Mouse (Mus musculus) embryonic facial prominence, embryonic 11.5 days (tissue): Measurements from ENCODE around the gene Wbp2. TPM values are rescaled to one million over a fixed set of nuclear protein-coding genes. Genes with fewer than 3 reads are reported as not detected.

Experiments used
- ATAC-seq: fragments of 200-750 bp; cut with Nextera tagmentation; replicated peaks from 2 replicates; pipeline ENCODE4 v1.8.0; 2017; ENCODE audit warnings: low read depth; ENCODE audit not compliant: insufficient number of reproducible peaks, low FRiP score, low TSS enrichment
- DNase-seq: peaks from one replicate; pipeline ENCODE4 v3.0.0-alpha.2; 2015; ENCODE audit warnings: low spot score
- H3K27ac ChIP-seq: fragments of 300-500 bp; sonication (generic); replicated peaks from 2 replicates; pipeline ENCODE4 v1.5.1; 2014; ENCODE audit warnings: mild to moderate bottlenecking, low read depth, low read length, control low read depth
- H3K27me3 ChIP-seq: fragments of 300-500 bp; sonication (generic); 2 replicates; pipeline ENCODE4 v1.6.1; 2014; ENCODE audit warnings: mild to moderate bottlenecking, low read length, moderate library complexity, mixed read lengths; ENCODE audit not compliant: control insufficient read depth, insufficient read depth
- H3K36me3 ChIP-seq: fragments of 300-500 bp; sonication (generic); replicated peaks from 2 replicates; pipeline ENCODE4 v1.6.1; 2014; ENCODE audit warnings: low read depth, mild to moderate bottlenecking, low read length, moderate library complexity, mixed read lengths; ENCODE audit not compliant: control insufficient read depth, insufficient read depth
- H3K4me1 ChIP-seq: fragments of 300-500 bp; sonication (generic); 2 replicates; pipeline ENCODE4 v1.6.1; 2014; ENCODE audit warnings: low read length, mixed read lengths; ENCODE audit not compliant: control insufficient read depth, insufficient read depth
- H3K4me2 ChIP-seq: fragments of 300-500 bp; sonication (generic); 2 replicates; pipeline ENCODE4 v1.6.1; 2014; ENCODE audit warnings: low read depth, mild to moderate bottlenecking, control low read depth, low read length, moderate library complexity
- H3K4me3 ChIP-seq: fragments of 300-500 bp; sonication (generic); 2 replicates; pipeline ENCODE4 v1.5.1; 2014; ENCODE audit warnings: low read depth, low read length, control low read depth
- H3K9ac ChIP-seq: fragments of 300-500 bp; sonication (generic); replicated peaks from 2 replicates; pipeline ENCODE4 v1.6.1; 2014; ENCODE audit warnings: mild to moderate bottlenecking, control low read depth, low read length
- H3K9me3 ChIP-seq: fragments of 300-500 bp; sonication (generic); replicated peaks from 2 replicates; pipeline ENCODE4 v1.6.1; 2016; ENCODE audit warnings: mild to moderate bottlenecking, low read length, inconsistent platforms, mixed read lengths; ENCODE audit not compliant: control insufficient read depth
- WGBS: fragments of 180-500 bp; shearing (Covaris S2); extraction: QIAGEN DNeasy Blood & Tissue Kit; methylation state at CpG from one replicate; pipeline ENCODE4 v1.1.7; 2014; 5-methylcytosine and 5-hydroxymethylcytosine counted together
- polyA plus RNA-seq: library from polyadenylated mRNA; unstranded; fragments of >200 nt; fragmentation: Nextera tagmentation; extraction: Ambion mirVana; gene quantifications from 2 replicates; pipeline ENCODE4 v1.2.1, GENCODE M21; 2014

The Wbp2 gene
- polyA plus RNA-seq, 1 experiment from 2014 or later = 47.0 TPM

DNA sequence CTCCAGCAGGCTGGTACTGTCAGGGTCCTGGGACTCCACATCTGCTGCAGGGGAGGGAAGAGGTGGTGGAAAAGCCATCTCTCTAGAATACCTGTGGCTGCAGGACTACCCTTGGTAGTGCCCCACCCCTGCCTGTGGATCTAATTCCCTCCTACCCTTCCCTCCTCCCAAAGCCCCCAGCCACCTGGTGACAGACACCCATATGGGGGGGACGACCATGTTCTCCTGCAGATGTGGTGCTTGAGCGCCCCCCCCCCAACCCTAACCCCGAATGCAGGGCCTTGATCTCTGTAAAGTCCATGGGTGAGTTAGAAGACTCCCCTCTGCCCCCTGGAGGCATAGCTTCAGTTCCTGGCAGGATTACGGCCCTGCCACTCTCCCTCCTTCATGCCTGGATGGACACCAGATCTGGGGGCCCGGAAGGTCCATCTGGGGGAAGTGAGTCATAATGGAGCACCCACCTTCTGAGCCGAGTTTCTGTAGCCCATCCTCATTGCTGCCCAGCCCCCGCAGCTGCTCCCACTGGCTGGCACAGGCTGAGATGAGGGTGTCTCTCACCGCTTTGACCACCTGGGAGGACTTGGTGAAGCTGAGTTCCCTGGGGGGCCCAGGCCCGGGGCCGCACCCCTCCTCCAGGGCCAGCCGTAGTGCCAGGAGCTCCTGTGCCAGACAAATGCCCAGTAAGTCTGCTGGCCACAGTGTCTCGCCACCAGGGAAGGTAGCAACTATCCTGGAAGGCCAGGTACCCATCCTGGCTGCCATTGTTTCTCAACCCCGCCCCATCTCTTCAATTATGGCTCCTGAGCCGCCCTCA lies 20.4 kb upstream of the Wbp2 start:
- no peak overlapping the region for H3K4me3 ChIP-seq
- no peaks in the 10 kb centered on the region for H3K36me3 ChIP-seq
- H3K27ac ChIP-seq = no peak overlapping the region
- DNase-seq = no peak
- peaks cover 53% of the 10 kb centered on the region for H3K27me3 ChIP-seq
- no peak overlapping the region for H3K4me2 ChIP-seq
- peaks cover 18% of the 10 kb centered on the region for H3K4me1 ChIP-seq
- no peak overlapping the region for H3K9ac ChIP-seq
- no peak for ATAC-seq
- H3K9me3 ChIP-seq = no peaks in the 10 kb centered on the region
- WGBS = 14% methylated on average over 14 of the region's 14 CpGs

DNA sequence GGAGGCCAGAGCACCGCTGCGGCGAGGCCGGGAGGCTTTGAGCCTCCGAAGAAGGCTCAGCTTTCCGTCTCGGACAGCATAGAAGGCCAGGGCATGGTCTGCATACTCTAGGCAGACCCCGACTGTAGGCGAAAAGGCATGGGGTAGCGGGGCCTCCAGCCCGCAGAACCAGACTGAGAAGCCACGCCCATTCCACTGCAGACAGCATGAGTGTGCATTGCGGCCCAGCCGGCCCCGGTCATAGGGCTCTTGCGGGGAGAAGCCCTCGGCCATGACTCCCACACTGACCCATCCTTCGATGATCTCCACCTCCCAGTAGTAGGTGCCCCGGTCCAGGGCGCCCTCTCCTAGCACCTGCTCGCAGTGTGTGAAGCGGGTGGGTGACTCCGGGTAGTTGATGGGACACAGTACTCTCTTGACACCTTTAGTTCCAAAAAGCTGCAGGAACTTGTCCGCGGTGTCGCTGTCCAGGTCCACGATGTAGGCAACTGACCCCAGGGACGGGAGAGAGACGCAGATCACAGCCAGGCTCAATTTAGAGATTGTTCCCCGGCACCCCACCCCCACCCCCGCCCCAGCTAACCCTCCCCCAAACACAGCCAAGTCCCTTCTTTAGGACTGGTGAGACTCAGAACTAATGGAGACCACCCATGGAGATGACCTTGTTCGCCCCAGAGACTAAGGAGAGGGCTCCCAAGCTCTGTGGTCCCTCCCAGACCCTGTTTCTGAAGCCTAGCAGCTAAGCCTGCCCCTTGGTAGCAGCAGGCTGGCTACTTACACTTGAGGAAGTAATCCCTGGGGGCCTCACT lies 19.6 kb upstream of the Wbp2 start:
- H3K4me1 ChIP-seq = peaks cover 18% of the 10 kb centered on the region
- 0 out of 2 replicates have a peak overlapping the region, but pooled peaks have one; percentile 13 for H3K4me3 ChIP-seq
- DNase-seq = peak; percentile 48
- no peak for ATAC-seq
- no peaks in the 10 kb centered on the region for H3K9me3 ChIP-seq
- H3K27me3 ChIP-seq = peaks cover 48% of the 10 kb centered on the region
- no peaks in the 10 kb centered on the region for H3K36me3 ChIP-seq
- H3K27ac ChIP-seq = no peak overlapping the region
- peak overlapping the region; percentile 19 for H3K4me2 ChIP-seq
- 0 out of 2 replicates have a peak overlapping the region, but pooled peaks have one; percentile 37 for H3K9ac ChIP-seq
- 18% methylated on average over 32 of the region's 32 CpGs for WGBS

DNA sequence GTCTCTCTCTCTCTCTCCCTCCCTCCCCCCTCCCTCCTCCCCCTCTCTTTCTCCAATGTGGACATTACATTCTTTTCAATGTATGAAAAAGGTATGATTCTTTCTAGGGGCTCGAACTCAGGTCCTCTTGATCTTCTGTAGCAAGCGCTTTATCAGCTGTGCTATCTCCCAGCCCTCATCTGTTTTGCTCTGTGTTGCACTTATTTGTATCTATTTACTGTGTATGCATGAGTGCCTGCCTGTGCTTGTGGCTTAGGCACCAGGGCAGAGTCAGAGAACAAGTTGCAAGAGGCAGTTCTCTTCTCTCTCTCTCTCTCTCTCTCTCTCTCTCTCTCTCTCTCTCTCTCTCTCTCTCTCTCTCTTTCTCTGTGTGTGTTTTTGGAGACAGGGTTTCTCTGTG lies 18.3 kb upstream of the Wbp2 start:
- Histone ChIP-seq H3K9me3 (no peaks in the 10 kb centered on the region), H3K27ac (no peak overlapping the region), H3K36me3 (no peaks in the 10 kb centered on the region), H3K4me1 (peaks cover 16% of the 10 kb centered on the region), H3K9ac (no peak overlapping the region), H3K4me2 (no peak overlapping the region), H3K27me3 (peaks cover 36% of the 10 kb centered on the region), H3K4me3 (no peak overlapping the region)
- 90% methylated on average over 2 of the region's 2 CpGs for WGBS
- ATAC-seq (no peak), DNase-seq (no peak)

DNA sequence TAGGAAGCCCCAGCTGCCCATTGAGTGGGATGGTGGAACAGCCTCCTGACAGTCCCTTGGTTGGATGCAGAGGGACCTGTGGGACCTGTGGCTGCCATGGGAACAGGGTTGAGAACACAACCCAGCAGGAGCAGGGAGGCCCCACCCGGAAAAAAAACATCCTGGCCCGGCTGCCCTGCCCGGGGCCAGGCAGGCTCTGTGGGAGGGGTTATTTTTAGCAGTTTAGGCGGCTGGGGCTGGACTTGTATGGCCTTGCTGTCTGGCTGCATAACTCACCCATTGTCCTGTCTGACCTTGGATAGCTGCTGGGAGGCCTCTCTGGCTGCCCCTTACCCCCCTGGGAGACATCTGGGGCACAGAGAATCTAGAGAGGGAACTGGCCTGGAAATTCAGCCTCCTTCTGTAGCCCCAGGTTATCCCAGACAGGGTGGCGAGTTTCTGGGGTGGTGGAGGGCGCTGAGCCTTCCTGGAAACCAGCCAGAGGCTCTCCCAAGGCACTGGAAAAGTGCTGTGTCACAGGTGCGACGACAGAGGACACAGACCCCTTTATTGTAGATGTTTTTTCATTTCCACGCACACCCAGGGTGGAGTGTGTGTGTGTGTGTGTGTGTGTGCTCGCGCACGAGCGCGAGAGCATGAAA lies 17.3 kb upstream of the Wbp2 start:
- 0 out of 2 replicates have a peak, but pooled peaks have one; percentile 39 for ATAC-seq
- DNase-seq = peak; percentile 50
- H3K4me2 ChIP-seq = peak overlapping the region; percentile 1; the same call in 1 of the 2 replicates
- peaks cover 26% of the 10 kb centered on the region for H3K27me3 ChIP-seq
- H3K9me3 ChIP-seq = no peaks in the 10 kb centered on the region
- H3K9ac ChIP-seq = peak overlapping the region; percentile 14; the same call in 1 of the 2 replicates
- no peak overlapping the region for H3K4me3 ChIP-seq
- H3K36me3 ChIP-seq = no peaks in the 10 kb centered on the region
- H3K4me1 ChIP-seq = peaks cover 10% of the 10 kb centered on the region
- 32% methylated on average over 14 of the region's 14 CpGs for WGBS
- peak overlapping the region; percentile 25; the same call in 1 of the 2 replicates for H3K27ac ChIP-seq

DNA sequence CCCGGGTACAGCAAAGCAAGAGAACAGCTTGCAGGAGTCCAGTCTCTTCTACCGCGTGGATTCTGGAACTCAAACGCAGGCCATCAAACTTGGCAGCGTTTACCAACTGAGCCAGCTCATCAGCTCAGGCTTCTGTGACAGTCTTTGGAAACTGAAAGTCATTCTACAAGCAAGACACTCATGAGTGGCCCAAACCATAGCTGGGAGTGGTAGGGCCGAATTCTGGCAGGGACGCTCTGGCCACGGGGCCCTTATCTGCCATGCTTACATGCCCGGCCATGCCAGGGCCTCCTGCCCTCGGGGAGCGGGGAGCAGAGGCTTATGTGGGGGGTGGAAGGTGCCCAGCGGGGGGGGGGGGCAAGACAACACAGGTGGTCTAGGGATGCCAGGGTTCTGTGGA lies 16.8 kb upstream of the Wbp2 start:
- Histone ChIP-seq H3K9ac (no peak overlapping the region), H3K27ac (no peak overlapping the region), H3K27me3 (peaks cover 21% of the 10 kb centered on the region), H3K4me1 (peaks cover 7% of the 10 kb centered on the region), H3K9me3 (no peaks in the 10 kb centered on the region), H3K36me3 (no peaks in the 10 kb centered on the region), H3K4me3 (no peak overlapping the region), H3K4me2 (no peak overlapping the region)
- 74% methylated on average over 12 of the region's 12 CpGs for WGBS
- no peak for ATAC-seq
- DNase-seq = no peak

DNA sequence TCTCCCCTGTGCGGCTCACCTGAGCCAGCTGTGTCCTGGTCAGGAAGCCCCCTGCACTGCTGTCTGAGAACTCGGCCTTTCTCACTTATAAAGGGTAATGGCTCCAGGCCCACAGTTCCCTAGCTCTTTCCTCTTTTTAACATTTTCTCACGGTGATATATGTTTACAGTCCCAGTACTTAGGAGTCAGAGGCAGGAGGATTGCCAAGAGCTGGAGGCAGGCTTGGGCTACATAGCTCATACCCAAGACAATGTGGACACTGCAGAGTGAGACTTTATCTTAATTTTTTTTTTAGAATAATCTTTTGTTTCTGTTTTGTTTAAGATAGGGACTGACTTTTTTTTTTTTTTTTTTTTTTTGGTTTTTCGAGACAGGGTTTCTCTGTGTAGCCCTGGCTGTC lies 15.7 kb upstream of the Wbp2 start:
- Histone ChIP-seq H3K9ac (peak overlapping the region; percentile 38; the same call in 1 of the 2 replicates), H3K36me3 (no peaks in the 10 kb centered on the region), H3K9me3 (no peaks in the 10 kb centered on the region), H3K4me2 (no peak overlapping the region), H3K4me3 (no peak overlapping the region), H3K27ac (peak overlapping the region; percentile 31; the same call in 1 of the 2 replicates), H3K4me1 (peaks cover 7% of the 10 kb centered on the region), H3K27me3 (peaks cover 11% of the 10 kb centered on the region)
- no peak for DNase-seq
- 55% methylated on average over 3 of the region's 4 CpGs for WGBS
- ATAC-seq = no peak

DNA sequence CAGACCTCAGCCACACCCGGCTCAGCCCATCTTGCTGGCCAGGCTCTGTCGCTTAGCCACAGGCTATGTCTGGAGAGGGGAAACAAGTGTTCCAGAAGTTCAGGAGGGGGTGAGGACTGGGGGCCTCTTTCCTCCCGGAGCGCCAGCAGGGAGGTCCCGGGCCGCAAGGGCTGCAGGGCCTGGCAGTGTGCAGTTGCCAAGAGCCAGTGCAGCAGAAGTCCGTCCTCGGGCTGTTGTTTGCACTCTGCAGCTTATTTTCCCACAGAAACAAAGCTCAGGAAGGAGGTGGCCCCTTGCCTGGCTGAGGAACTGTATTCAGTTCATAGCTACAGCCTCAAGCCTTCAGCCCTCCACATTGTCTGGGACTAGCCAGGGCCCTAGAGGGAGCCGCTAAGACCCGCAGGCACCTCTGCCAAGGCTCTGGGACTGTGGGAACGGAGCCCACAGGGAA lies 15.2 kb upstream of the Wbp2 start:
- no peaks in the 10 kb centered on the region for H3K36me3 ChIP-seq
- H3K9me3 ChIP-seq = no peaks in the 10 kb centered on the region
- ATAC-seq = no peak
- H3K4me1 ChIP-seq = peaks cover 7% of the 10 kb centered on the region
- H3K27me3 ChIP-seq = peaks cover 6% of the 10 kb centered on the region
- WGBS = 25% methylated on average over 11 of the region's 11 CpGs
- no peak overlapping the region for H3K4me2 ChIP-seq
- H3K9ac ChIP-seq = peak overlapping the region; percentile 38; the same call in 1 of the 2 replicates
- peak; percentile 39 for DNase-seq
- H3K27ac ChIP-seq = peak overlapping the region; percentile 31
- no peak overlapping the region for H3K4me3 ChIP-seq
